Mouse (Mus musculus) cerebellum, adult 2 months (tissue): Measurements from ENCODE around the gene Gm13889. TPM values are rescaled to one million over a fixed set of nuclear protein-coding genes. Genes with fewer than 3 reads are reported as not detected.

ENCODE experiments used
- DNase-seq, 2 experiments: peaks; one replicate each; pipeline ENCODE4 v3.0.0; 2021
- H3K27ac ChIP-seq: fragments of 200-500 bp; 2 replicates; pipeline ENCODE4 v1.5.1; 2012; ENCODE audit warnings: low read length, control low read depth, inconsistent platforms; ENCODE audit not compliant: insufficient read depth
- H3K27me3 ChIP-seq: fragments of 200-500 bp; 2 replicates; pipeline ENCODE4 v1.6.1; 2012; ENCODE audit warnings: inconsistent platforms, mild to moderate bottlenecking, low read length, moderate library complexity; ENCODE audit not compliant: control insufficient read depth, insufficient read depth
- H3K4me1 ChIP-seq: fragments of 200-500 bp; 2 replicates; pipeline ENCODE4 v1.6.1; 2011; ENCODE audit warnings: low read length; ENCODE audit not compliant: control insufficient read depth, insufficient read depth
- H3K4me3 ChIP-seq: fragments of 200-500 bp; replicated peaks from 2 replicates; pipeline ENCODE3; 2011; ENCODE audit warnings: mild to moderate bottlenecking, low read depth, low read length, control low read depth; ENCODE audit not compliant: insufficient read depth
- CTCF ChIP-seq: fragments of 200-500 bp; IDR thresholded peaks from 2 replicates; pipeline ENCODE4 v1.5.1; 2011; ENCODE audit warnings: low read depth, mild to moderate bottlenecking, control low read depth, low read length, moderate library complexity, borderline replicate concordance; ENCODE audit not compliant: insufficient read depth
- POLR2A ChIP-seq: fragments of 200-500 bp; IDR thresholded peaks from 2 replicates; pipeline ENCODE4 v1.6.1; 2011; ENCODE audit warnings: low read length, control low read depth, borderline replicate concordance; ENCODE audit not compliant: insufficient read depth
- WGBS: fragments of 180-500 bp; shearing (Covaris S2); methylation state at CpG from one replicate; pipeline ENCODE4 v1.1.7; 2018; 5-methylcytosine and 5-hydroxymethylcytosine counted together
- polyA plus RNA-seq: library from polyadenylated mRNA; depleted of rRNA; stranded (reverse); fragments of >200 nt; gene quantifications from 2 replicates; pipeline ENCODE4 v1.2.3, GENCODE M21; 2012; rRNA removed

Gene Gm13889
- polyA plus RNA-seq, result 47.8 and 49.0 TPM in 2 replicates

- H3K4me1 ChIP-seq, result peaks cover 14% of the 10 kb centered on the region
- 5% methylated on average over 62 of the region's 62 CpGs for WGBS
- H3K27me3 ChIP-seq, result no peaks in the 10 kb centered on the region
- DNase-seq, result peak; percentile 79 to 81
- H3K27ac ChIP-seq, result peak within 1 kb of the TSS; percentile 65
- no peak for TF ChIP-seq CTCF
- peak; percentile 63; the same call in 1 of the 2 replicates for TF ChIP-seq POLR2A
- H3K4me3 ChIP-seq, result peak within 1 kb of the TSS; percentile 66
Observed at GRCm38 (mm10) chr2:93956908-93957784, at the start of gene Gm13889. TSS of gene Gm13889 (minus strand) at chr2:93957201.

GRCm38 (mm10) chr2:94002331-94002730 lies 45.3 kb upstream of the Gm13889 start:
- TF ChIP-seq POLR2A, result no peak
- TF ChIP-seq CTCF, result peak; percentile 92
- DNase-seq, result peak; percentile 72 to 87
- H3K27ac ChIP-seq, result no peak overlapping the region
- H3K4me3 ChIP-seq, result no peak overlapping the region
- no peaks in the 10 kb centered on the region for H3K4me1 ChIP-seq
- no peaks in the 10 kb centered on the region for H3K27me3 ChIP-seq
- 1% methylated on average over 2 of the region's 2 CpGs for WGBS

GRCm38 (mm10) chr2:94001918-94002317 lies 44.9 kb upstream of the Gm13889 start:
- H3K4me1 ChIP-seq, result no peaks in the 10 kb centered on the region
- no peaks in the 10 kb centered on the region for H3K27me3 ChIP-seq
- TF ChIP-seq CTCF, result no peak
- no peak for TF ChIP-seq POLR2A
- H3K4me3 ChIP-seq, result no peak overlapping the region
- no peak for DNase-seq
- no peak overlapping the region for H3K27ac ChIP-seq
- WGBS, result 83% methylated on average over 4 of the region's 4 CpGs

- 91% methylated on average over 6 of the region's 6 CpGs for WGBS
Observed at GRCm38 (mm10) chr2:94001411-94001810, 44.4 kb upstream of the Gm13889 start.

GRCm38 (mm10) chr2:93996254-93996653 lies 39.3 kb upstream of the Gm13889 start, which contains the start of gene Gm27027:
TSS of gene Gm27027 (minus strand) at chr2:93996354.
- TF ChIP-seq CTCF, result no peak
- no peak for TF ChIP-seq POLR2A
- whole genome bisulfite sequencing, result 84% methylated on average over 6 of the region's 6 CpGs
- no peaks in the 10 kb centered on the region for H3K27me3 ChIP-seq
- no peak within 1 kb of the TSS for H3K27ac ChIP-seq
- H3K4me1 ChIP-seq, result no peaks in the 10 kb centered on the region
- no peak within 1 kb of the TSS for H3K4me3 ChIP-seq
- DNase-seq, result no peak

More at GRCm38 (mm10) chr2:94001411-94001810, 44.4 kb upstream of the Gm13889 start:
- Histone ChIP-seq H3K27ac (no peak overlapping the region), H3K4me1 (no peaks in the 10 kb centered on the region), H3K27me3 (no peaks in the 10 kb centered on the region), H3K4me3 (no peak overlapping the region)
- DNase-seq, result no peak
- TF ChIP-seq POLR2A, result no peak
- TF ChIP-seq CTCF, result no peak

- Histone ChIP-seq H3K27ac (no peak overlapping the region), H3K4me3 (no peak overlapping the region), H3K4me1 (no peaks in the 10 kb centered on the region), H3K27me3 (no peaks in the 10 kb centered on the region)
- WGBS, result 52% methylated on average over 3 of the region's 3 CpGs
- TF ChIP-seq POLR2A, result no peak
- no peak for TF ChIP-seq CTCF
- DNase-seq, result no peak
Observed at GRCm38 (mm10) chr2:93992810-93993209, 35.8 kb upstream of the Gm13889 start.

- Histone ChIP-seq H3K4me1 (no peaks in the 10 kb centered on the region), H3K27ac (no peak overlapping the region), H3K4me3 (no peak overlapping the region), H3K27me3 (no peaks in the 10 kb centered on the region)
- WGBS, result 25% methylated on average over 5 of the region's 5 CpGs
- DNase-seq, result no peak
- TF ChIP-seq CTCF, result no peak
- no peak for TF ChIP-seq POLR2A
Observed at GRCm38 (mm10) chr2:93992259-93992658, 35.3 kb upstream of the Gm13889 start.

- TF ChIP-seq POLR2A (no peak), CTCF (no peak)
- no peaks in the 10 kb centered on the region for H3K27me3 ChIP-seq
- H3K4me3 ChIP-seq, result no peak overlapping the region
- WGBS, result 88% methylated on average over 3 of the region's 3 CpGs
- no peaks in the 10 kb centered on the region for H3K4me1 ChIP-seq
- H3K27ac ChIP-seq, result no peak overlapping the region
- no peak for DNase-seq
Observed at GRCm38 (mm10) chr2:93991336-93991735, 34.3 kb upstream of the Gm13889 start.
